Mouse (Mus musculus) liver, postnatal 0 days (tissue): ENCODE data around the gene Flywch1.

ENCODE experiments used
- CTCF ChIP-seq: sonication (generic); IDR thresholded peaks from 2 replicates; pipeline ENCODE4 v1.5.1; 2016; ENCODE audit warnings: antibody characterized with exemption, low read depth
- EP300 ChIP-seq: IDR thresholded peaks from 2 replicates; pipeline ENCODE4 v1.6.1; 2016; ENCODE audit warnings: antibody characterized with exemption, low read depth, mild to moderate bottlenecking

DNA sequence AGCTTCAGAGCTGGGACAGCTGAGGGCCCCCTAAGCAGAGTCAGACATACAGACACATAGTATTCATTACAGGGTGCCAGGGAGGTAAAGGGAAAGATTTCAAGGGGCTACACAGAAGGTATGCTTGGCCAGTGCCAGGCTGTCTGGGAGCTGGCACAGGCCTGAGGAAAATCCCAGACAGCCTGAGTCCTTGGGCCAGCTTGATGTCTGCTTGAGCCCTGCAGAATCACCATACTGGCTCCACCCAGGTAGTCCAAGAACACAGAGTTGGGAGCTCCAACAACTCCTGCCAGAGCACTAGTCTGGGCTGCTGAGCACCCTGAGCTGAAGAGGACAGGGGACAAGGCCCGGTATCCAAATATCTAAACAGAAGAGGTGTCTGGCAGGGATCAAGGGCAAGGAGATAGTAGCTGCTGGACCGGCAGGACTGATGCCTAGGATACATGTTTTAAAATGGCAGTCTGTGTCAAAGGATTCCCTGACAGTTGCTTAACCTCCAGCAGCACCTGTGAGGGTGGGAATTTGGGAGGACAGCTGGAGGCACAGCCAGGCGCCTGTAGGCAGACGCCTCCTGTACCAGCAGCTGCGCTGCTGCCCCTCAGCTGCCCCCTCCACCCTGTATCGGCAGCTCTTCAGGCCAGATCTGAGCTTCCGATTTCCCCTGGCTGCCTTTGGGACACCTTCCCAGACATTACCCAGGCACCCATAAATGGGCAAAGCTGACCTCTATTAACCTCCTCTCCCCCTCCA, 48.9 kb downstream of the Flywch1 start, which contains the start of gene 1520401A03Rik:
- TF ChIP-seq CTCF (no peak), EP300 (no peak)
